Mouse (Mus musculus) cerebellum, adult 9-10 months (tissue): Measurements from ENCODE around the gene Rassf1.

Source experiments
- DNase-seq: peaks from one replicate; pipeline ENCODE4 v3.0.0; 2022

Rassf1 gene

GRCm38 (mm10) chr9:107541005-107541404 lies 10.3 kb upstream of the Rassf1 start:
- no peak for DNase-seq

- DNase-seq, result peak; percentile 94
Observed at GRCm38 (mm10) chr9:107541474-107542351, 9.6 kb upstream of the Rassf1 start, which contains the start of the genes Cyb561d2 and Nprl2. Gene Cyb561d2, minus strand, starts transcription at chr9:107542193. Gene Nprl2, plus strand, starts transcription at chr9:107542226.

- no peak for DNase-seq
Observed at GRCm38 (mm10) chr9:107542352-107542686, 9.0 kb upstream of the Rassf1 start.

GRCm38 (mm10) chr9:107542721-107543120 lies 8.6 kb upstream of the Rassf1 start:
- peak; percentile 63 for DNase-seq

GRCm38 (mm10) chr9:107543299-107543698 lies 8.1 kb upstream of the Rassf1 start:
- no peak for DNase-seq

- DNase-seq, result peak; percentile 59
Observed at GRCm38 (mm10) chr9:107544196-107544700, 7.1 kb upstream of the Rassf1 start.

- DNase-seq, result peak; percentile 63
Observed at GRCm38 (mm10) chr9:107544729-107545128, 6.6 kb upstream of the Rassf1 start.

- no peak for DNase-seq
Observed at GRCm38 (mm10) chr9:107545199-107545598, 6.2 kb upstream of the Rassf1 start.

GRCm38 (mm10) chr9:107545602-107546001 lies 5.8 kb upstream of the Rassf1 start:
- DNase-seq, result peak; percentile 86

GRCm38 (mm10) chr9:107547026-107547425 lies 4.3 kb upstream of the Rassf1 start, which contains the start of gene Zmynd10:
Gene Zmynd10, plus strand, starts transcription at chr9:107547298.
- peak; percentile 51 for DNase-seq

GRCm38 (mm10) chr9:107547957-107548356 lies 3.4 kb upstream of the Rassf1 start:
- DNase-seq, result no peak

- peak; percentile 50 for DNase-seq
Observed at GRCm38 (mm10) chr9:107548820-107549219, 2.5 kb upstream of the Rassf1 start.

- no peak for DNase-seq
Observed at GRCm38 (mm10) chr9:107549297-107550074, 1.9 kb upstream of the Rassf1 start.

GRCm38 (mm10) chr9:107550491-107551116 lies 751 bp upstream of the Rassf1 start:
- DNase-seq, result peak; percentile 53

- DNase-seq, result peak; percentile 48
Observed at GRCm38 (mm10) chr9:107551890-107552355, 568 bp downstream of the Rassf1 start.

GRCm38 (mm10) chr9:107552690-107553393 lies 1.5 kb downstream of the Rassf1 start:
- no peak for DNase-seq

GRCm38 (mm10) chr9:107553541-107554318 lies 2.4 kb downstream of the Rassf1 start:
- DNase-seq, result no peak

- peak; percentile 95 for DNase-seq
Observed at GRCm38 (mm10) chr9:107554319-107554825, 3.0 kb downstream of the Rassf1 start.

- no peak for DNase-seq
Observed at GRCm38 (mm10) chr9:107555031-107555457, 3.7 kb downstream of the Rassf1 start.

GRCm38 (mm10) chr9:107555701-107556100 lies 4.3 kb downstream of the Rassf1 start:
- no peak for DNase-seq

- DNase-seq, result no peak
Observed at GRCm38 (mm10) chr9:107556346-107556745, 5.0 kb downstream of the Rassf1 start.
